Mouse (Mus musculus): ENCODE measurements around the gene Tnfaip6. TPM values are rescaled to one million over a fixed set of nuclear protein-coding genes. Genes with fewer than 3 reads are reported as not detected.

The Tnfaip6 gene
- total RNA-seq, 2 experiments from 2014 or later, result 8.9 to 13.0 TPM

DNA sequence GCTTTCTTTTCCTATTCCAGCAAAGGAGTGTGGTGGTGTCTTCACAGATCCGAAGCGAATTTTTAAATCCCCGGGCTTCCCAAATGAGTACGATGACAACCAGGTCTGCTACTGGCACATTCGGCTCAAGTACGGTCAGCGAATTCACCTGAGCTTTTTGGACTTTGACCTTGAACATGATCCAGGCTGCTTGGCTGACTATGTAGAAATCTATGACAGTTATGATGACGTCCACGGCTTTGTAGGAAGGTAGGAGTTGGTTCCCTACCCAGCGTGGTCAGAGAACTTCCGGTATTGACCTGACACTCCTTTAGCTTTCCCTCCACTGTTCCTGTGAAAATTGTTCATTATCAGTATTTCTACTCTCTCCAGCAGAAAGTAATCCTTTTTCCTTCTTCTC, 13.0 kb downstream of the Tnfaip6 start:
- no peak for DNase-seq (ENCODE audit: low spot score in 2 of 2)

DNA sequence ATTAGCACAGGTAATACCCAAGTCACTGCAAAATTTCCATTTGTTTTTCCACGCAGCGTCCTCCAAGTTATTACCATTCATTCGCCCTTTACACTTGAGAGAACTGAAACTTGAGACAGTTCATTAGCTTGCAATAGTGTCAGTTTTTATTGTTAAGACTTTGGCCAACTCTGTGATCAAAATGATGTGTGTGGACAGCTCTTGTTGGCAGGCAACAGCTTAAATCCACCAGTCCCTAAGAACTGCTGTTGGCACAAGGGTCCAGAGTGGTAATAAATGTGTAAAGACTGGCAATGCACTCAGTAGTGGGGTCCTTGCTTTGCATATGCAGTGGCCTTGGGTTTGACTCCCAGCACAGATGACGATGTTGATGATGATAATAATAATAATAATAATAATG, 14.5 kb downstream of the Tnfaip6 start:
- no peak for DNase-seq (ENCODE audit: low spot score in 2 of 2)

DNA sequence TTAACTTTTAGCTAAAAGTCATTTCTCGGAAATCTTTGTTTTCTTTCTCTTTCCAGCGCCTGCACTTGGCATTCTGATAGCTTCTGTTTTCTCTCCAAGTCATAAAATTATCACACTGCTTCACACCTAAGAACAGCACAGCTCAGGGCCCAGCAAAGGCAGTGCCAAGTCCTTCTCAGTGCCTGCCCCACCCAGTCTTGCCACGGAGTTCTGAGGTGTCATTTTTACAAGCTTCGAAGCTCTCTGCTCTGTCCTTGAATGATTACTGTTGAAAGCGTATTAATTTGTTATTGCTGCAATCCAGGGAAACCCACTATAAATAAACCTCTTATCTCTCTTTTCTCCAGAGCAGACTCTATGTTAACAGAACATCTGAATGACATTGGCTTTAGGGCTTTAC, 15.7 kb downstream of the Tnfaip6 start:
- DNase-seq (ENCODE audit: low spot score in 2 of 2), result no peak

DNA sequence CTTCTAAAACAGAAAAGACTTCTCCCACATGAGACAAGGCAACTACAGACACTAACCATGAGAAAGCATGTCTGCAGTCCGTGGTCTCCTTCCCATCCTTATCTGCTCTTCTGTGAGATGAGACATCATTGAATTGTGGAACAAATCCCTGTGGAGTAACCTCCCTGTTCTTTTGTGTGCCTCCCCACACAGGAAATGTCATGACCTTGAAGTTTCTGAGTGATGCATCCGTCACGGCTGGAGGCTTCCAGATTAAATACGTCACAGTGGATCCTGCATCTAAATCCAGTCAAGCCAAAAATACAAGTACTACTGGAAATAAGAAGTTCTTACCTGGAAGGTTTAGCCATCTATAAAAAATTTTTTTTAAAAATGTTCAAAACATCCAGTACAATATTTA, 17.8 kb downstream of the Tnfaip6 start:
- no peak for DNase-seq (ENCODE audit: low spot score in 2 of 2)

DNA sequence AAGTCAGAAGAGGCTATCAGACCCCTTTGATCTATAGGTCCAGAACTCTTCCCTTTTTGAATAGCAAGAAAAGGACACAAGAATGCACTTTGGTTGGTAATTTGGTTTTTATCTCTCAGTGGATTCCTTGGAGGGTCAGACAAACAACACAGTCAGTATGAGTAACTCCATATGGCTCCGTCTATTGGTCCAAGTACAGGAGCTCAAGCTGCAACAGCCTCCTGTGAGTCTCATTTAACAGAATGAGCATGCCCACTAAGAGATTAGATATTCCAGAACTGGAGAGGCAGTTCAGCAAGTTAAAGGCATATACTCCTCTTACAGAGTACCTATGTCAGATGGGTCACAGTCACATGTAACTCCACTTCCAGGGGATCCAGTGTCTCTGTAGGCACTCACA, 19.3 kb downstream of the Tnfaip6 start:
- DNase-seq (ENCODE audit: low spot score in 2 of 2), result no peak

DNA sequence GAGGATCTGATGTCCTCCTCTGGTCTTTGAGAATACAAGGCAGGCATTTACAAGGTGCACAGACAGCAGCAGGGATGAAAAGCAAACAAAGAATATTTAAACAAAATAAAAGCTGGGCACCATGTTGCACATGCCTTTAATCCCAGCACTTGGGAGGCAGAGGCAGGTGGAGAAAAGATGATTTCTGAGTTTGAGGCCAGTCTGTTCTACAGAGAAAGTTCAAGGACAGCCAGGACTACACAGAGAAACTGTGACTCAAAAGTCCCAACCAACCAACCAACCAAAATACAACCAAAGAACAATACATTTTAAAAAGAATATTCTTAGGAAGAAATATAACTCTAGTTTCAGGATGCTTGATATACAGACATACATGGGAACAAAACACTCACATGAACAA, 19.9 kb downstream of the Tnfaip6 start:
- DNase-seq (ENCODE audit: low spot score in 2 of 2), result no peak

DNA sequence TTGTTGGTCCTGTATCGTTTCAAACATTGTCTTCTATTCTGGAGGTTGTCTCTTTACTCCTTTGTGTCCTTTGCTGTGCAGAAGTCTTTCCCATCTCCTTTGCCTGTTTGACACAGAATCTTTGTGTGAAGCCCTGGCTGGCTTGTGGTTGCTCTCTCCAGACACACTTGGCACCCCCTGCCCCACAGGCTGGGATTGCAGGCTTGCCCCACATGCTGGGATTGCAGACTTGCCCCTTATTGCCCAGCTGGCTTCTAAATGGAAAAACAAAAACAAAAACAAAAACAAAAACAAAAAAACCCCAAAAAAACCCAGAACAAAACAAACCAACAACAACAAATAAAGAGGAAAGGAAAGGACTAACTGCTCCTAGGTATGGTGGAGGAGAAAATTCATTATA, 30.8 kb downstream of the Tnfaip6 start:
- no peak for DNase-seq (ENCODE audit: low spot score in 2 of 2)

DNA sequence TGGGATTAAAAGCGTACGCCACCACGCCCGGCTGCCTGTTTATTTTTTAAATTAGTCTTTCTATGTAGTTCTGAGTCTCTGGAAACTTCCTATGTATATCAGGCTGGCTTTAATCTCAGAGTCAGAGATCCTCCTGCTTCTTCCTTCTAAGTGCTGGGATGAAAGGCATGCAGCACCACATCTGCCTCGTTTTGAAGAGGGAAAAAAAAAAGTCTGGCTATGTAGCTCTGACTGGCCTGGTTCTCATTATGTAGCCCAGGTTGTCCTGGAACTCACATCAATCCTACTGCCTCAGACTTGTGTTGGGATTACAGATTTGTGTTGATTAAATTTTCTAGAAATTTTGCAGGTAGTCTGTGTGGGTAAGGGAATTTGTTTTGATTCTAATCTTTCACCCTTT, 33.0 kb downstream of the Tnfaip6 start:
- DNase-seq (ENCODE audit: low spot score in 2 of 2), result no peak

DNA sequence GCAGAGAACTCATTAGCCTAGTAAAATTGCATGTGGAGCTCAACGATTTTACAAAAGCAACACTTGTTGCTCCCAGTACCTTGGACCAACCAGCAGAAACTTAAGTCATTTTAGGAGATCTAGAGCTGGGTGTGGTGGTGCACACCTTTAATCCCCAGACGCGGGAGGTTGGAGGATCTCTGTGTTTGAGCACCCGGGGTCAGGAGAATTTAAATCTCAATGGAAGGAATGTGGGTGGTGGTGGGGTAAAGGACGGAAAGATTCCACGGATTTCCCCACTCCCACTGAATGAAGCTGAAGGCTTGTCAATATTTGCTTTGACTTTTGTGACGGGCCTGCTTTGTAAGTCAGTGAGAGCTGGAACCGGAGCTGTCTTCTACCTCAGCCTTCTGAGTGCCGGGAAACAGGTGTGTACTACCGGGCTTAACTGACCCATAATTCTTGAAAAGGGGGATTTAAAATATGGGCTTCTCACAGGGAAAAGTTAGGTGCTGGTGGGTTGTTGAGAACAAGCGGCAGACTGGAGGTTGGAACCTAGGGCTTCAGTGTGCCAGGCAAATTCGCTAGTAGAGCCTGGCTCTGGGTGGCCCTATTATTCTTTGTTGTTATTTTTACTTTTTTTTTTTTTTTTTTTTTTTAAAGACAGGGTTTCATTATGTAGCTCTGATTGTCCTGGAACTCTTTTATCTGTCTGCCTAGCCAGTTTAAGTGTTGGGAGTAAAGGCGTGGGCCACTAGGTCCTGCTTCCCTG, 33.6 kb downstream of the Tnfaip6 start:
- no peak for DNase-seq (ENCODE audit: low spot score in 2 of 2)

DNA sequence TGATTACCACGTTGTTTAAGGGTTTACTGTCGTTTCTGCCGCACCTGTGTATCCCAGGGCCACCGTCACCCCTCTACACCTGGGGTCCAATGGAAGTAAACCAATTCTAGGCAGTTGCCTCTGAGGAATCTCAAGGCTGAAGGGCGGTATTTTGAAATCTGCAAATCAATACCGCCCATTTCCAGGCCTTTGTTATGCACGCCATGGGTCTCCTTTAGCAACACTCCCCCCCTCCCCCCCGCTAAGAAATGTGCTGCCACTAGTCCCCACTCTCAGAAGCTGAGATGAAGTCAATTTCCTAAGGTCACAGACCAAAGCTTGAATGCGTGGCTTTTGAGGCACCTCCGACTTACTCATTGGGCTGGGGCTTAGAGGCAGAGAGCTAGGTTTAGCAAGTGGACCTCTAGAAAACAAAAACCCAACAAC, 34.3 kb downstream of the Tnfaip6 start:
- DNase-seq (ENCODE audit: low spot score in 2 of 2), result no peak

DNA sequence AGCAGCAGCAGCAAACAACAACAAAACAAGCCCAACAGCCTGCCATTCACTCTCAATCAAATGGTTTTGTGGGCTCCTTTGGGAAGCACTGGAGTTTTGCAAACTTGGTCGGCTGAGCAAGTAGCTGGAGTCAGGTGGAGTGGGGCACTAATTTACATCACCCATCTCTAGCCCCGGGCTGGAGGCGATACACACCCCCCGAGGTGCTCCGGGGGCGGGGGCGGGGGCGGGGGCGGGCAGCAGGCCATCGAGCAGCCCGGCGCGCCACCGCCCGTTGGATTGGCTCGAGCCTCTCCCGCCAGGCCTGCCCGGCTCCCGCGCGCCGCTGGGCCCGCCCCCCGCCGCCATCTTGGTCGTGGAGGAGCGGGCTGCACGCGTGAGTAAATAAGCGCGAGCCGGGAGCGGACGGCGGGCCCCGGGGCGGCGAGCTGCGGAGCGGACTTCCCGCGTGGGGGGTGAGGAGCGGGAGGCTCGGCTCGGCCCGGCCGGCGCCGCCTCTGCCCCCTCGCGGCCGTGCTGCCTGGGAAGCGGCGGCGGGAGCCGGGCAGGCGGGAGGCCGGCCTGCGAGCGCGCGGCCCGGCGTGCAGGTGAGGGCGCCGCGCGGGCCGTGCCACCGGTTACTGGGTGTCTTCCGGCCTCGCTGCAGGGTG, 34.8 kb downstream of the Tnfaip6 start, which contains the start of gene Rif1:
Gene Rif1, plus strand, starts transcription at position 342 of the 650 bp plus-strand sequence.
- DNase-seq (ENCODE audit: low spot score in 2 of 2), result peak; percentile 70 to 83

DNA sequence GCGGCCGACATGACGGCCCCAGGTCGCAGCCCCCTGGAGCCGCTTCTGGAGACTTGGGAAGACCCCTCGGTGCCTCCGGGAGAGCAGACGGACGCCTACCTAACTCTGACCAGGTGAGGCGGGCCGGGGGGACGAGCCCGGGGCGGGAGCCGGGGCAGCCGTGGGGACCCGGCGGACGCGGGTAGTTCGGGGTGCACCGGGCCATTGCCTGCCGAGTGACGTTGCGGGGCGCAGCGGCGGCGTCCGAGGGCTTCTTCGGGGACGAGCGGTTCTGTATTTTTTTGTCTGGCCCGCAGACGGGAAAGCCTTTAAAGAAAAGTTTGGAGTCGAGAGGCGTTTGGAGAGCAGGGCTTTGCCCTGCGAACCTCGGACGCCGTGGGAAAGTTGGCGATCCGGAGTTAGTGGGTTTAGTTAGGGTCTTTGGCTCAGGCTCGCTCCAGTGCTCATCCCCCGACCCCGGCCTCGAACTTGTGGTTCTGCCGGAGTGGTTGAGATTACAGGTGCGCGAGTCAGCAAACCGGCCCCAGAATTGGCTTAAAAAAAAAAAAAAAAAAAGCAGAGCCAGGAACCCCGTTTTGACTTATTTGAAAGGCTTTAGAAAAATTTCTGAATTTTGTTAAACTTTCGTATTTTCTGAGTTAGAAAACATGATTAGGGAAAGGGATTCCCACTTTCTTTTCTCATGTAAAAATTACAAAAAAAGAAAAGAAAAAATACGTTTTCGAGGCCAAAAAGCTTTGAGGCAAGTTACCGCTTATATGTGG, 35.5 kb downstream of the Tnfaip6 start:
- peak in 1 of 2 experiments; percentile 2 for DNase-seq (ENCODE audit: low spot score in 2 of 2)

DNA sequence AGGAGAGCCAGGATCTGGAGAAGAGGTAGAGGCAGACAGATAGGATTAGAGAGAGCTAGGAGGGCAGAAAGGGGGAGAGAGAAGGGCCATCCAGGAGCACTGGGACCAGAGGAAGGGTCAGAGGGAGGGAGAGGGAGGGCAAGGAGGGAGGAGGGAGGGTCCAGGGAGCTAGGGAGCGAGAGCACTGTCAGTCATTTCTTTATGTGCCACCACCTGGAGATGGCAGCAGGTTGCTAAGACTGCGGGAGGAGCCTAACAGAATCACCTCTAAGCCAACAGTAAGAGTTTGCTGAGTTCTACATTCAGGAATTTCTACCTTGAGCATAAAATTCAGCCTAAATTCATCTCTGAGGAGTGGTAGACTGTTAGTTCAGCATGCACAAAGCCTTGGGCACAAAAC, 40.9 kb downstream of the Tnfaip6 start:
- no peak for DNase-seq (ENCODE audit: low spot score in 2 of 2)

DNA sequence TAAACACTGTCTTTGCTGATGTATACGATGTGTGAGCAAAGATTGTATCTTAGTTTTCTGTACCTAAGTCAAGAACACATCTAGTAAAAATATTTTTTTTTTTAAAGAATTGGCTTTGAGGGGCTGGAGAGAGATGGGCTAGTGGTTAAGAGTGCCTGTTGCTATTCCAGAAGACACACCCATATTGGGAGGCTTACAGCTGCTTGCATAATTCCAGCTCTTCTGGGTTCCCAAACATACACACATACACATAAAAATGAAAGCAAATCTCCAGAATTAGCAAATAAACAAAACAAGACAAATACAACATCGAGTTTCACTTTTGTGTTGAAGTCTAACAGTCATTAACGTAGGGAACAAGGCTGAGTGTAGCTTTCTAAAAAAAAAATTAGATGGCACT, 46.2 kb downstream of the Tnfaip6 start:
- no peak for DNase-seq (ENCODE audit: low spot score in 2 of 2)

DNA sequence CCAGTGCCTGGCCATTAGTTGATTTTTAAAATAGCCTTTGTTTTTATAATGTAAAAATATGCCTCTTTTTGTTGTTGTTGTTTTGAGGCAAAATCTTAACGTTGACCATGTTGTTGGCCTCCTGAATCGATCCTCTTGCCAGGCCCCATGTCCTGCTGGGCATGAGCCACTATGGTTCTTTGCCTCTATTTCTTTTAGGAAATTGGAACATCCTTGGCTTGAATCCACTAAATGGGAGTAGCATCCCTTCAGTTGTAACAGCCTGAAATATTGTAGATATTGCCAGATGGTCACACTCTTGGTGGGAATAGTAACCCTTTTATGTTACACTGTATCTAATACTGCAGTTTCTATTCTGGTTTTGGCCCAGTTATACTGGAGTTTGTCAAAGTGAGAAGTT, 46.8 kb downstream of the Tnfaip6 start:
- DNase-seq (ENCODE audit: low spot score in 2 of 2), result no peak

Other genes starting within 250 kb of the Tnfaip6 start
- 10 to 100 TPM; 20.7 to 21.8 TPM for gene Rbm43, start 102.8 kb upstream of the Tnfaip6 start, total RNA-seq (2021)
- gene Nmi, start 64.5 kb upstream of the Tnfaip6 start, total RNA-seq (2021), result 1 to 10 TPM; 3.9 to 4.2 TPM
- gene Rif1, start 34.8 kb downstream of the Tnfaip6 start, total RNA-seq (2021), result 10 to 100 TPM; 27.0 to 28.6 TPM